Mouse (Mus musculus) olfactory bulb, adult 2 months (tissue): Measurements from ENCODE around the gene Srsf4.

Experiments used
- CTCF ChIP-seq: fragments of 200-500 bp; IDR thresholded peaks from 2 replicates; pipeline ENCODE4 v1.5.1; 2012; ENCODE audit warnings: low read depth, mild to moderate bottlenecking, low read length, moderate library complexity; ENCODE audit not compliant: insufficient read depth
- POLR2A ChIP-seq: fragments of 200-500 bp; IDR thresholded peaks from 2 replicates; pipeline ENCODE4 v1.6.1; 2012; ENCODE audit warnings: mild to moderate bottlenecking, low read depth, low read length, moderate library complexity; ENCODE audit not compliant: insufficient read depth

DNA sequence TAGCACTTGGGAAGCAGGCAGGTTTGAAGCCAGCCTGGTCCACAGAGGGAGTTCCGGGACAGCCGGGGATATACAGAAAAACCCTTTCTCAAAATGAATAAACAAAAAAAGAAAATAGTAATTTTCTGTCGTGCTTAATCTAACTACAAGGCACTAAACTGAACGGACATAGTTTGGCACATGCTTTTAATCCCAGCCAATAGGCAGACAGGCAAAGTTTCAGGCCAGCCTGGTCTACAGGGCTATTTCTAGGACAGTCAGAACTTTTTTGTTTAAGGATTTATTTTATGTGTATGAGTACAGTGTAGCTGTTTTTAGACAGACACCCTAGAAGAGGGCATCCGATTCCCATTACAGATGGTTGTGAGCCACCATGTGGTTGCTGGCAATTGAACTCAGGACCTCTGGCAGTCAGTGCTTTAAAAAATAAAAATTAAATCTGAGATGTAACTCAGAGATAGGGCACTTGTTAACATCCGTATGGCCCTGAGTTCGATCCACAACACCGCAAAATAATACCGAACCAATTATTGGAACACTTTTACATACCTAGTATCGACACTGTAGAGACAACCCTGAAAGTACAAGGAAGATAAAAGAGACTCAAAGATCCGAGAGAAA, 635 bp upstream of the Srsf4 start:
- no peak for TF ChIP-seq POLR2A
- TF ChIP-seq CTCF = no peak
